In genomic region chr11:89303421-89303820, GRCm38 (mm10) we compare ENCODE assay signal across 8 mouse cellular contexts. TPM values are rescaled to one million over a fixed set of nuclear protein-coding genes. Genes with fewer than 3 reads are reported as not detected.
DNase-seq lines count a peak whose midpoint lies in the region; ATAC-seq lines count a peak whose summit lies in the region.

No protein-coding gene starts in this region.

- ATAC-seq in hindbrain, embryonic 15.5 days (ENCODE audit: low FRiP score, low read depth): peak; percentile 77

- H3K27me3 ChIP-seq in hindbrain, embryonic 15.5 days: no peaks in the 10 kb centered on the region
- peaks cover 80% of the 10 kb centered on the region for H3K27me3 ChIP-seq in megakaryocyte, embryonic 14.5 days (replicated peaks)

- H3K4me2 ChIP-seq in hindbrain, embryonic 15.5 days: peak overlapping the region; percentile 93

- H3K9me3 ChIP-seq in hindbrain, embryonic 15.5 days: no peaks in the 10 kb centered on the region
- H3K9me3 ChIP-seq in megakaryocyte, embryonic 14.5 days: peaks cover 14% of the 10 kb centered on the region; the same call in 1 of the 2 replicates

- peak; percentile 91 for DNase-seq in R1 (ENCODE audit: low read depth, low spot score)
- peak; percentile 89 to 93 for DNase-seq in cerebellum, postnatal 25 days
- peak; percentile 79 for DNase-seq in gastrocnemius, adult 18-20 months (ENCODE audit: low spot score)
- DNase-seq in left cerebral cortex, adult 18-20 months (ENCODE audit: low spot score in 2 of 2): peak; percentile 84 to 91
- DNase-seq in right cerebral cortex, adult 2 months (ENCODE audit: low spot score in 2 of 2): peak; percentile 89 to 91
- DNase-seq in urinary bladder, postnatal 10 days (ENCODE audit: low spot score): peak; percentile 43

- H3K4me1 ChIP-seq in hindbrain, embryonic 15.5 days (replicated peaks): peaks cover 29% of the 10 kb centered on the region
- peaks cover 24% of the 10 kb centered on the region for H3K4me1 ChIP-seq in megakaryocyte, embryonic 14.5 days

- H3K27ac ChIP-seq in hindbrain, embryonic 15.5 days (replicated peaks): 0 out of 2 replicates have a peak overlapping the region, but pooled peaks have one; percentile 46

- H3K36me3 ChIP-seq in hindbrain, embryonic 15.5 days: no peaks in the 10 kb centered on the region
- H3K36me3 ChIP-seq in megakaryocyte, embryonic 14.5 days (replicated peaks; ENCODE audit: low read length): no peaks in the 10 kb centered on the region

- H3K4me3 ChIP-seq in hindbrain, embryonic 15.5 days: peak overlapping the region; percentile 48
- peak overlapping the region; percentile 87 for H3K4me3 ChIP-seq in megakaryocyte, embryonic 14.5 days (replicated peaks)

- 2% methylated on average over 16 of the region's 16 CpGs for WGBS in hindbrain, embryonic 15.5 days

- peak overlapping the region; percentile 23; the same call in 1 of the 2 replicates for H3K9ac ChIP-seq in hindbrain, embryonic 15.5 days

RNA-seq across cellular contexts. Expression of gene Nog, which starts 1.3 kb away (rescaled TPM):
- 1 to 10 TPM; 1.9 to 2.6 TPM for total RNA-seq in gastrocnemius, adult 18-20 months (2021)
- polyA plus RNA-seq in hindbrain, embryonic 15.5 days (2015; fragmentation: Nextera tagmentation; extraction: Ambion mirVana): 3.9 and 4.1 TPM in 2 replicates
- 10 to 100 TPM; 13.3 to 15.0 TPM for total RNA-seq in left cerebral cortex, adult 18-20 months (2021)
- 0.13 and 8.8 TPM in 2 replicates for polyA plus RNA-seq in megakaryocyte, embryonic 14.5 days (2012; ENCODE audit: insufficient read depth, low replicate concordance)

Comparison
In these comparisons a context has a peak if more than half of its experiments do, and no peak if none do; other contexts are left out.
1. Peak in every context shown above with its lines: DNase-seq, ATAC-seq, H3K4me3 ChIP-seq and H3K27ac ChIP-seq.